Mouse (Mus musculus): ENCODE data around the gene Xrcc5. TPM values are rescaled to one million over a fixed set of nuclear protein-coding genes. Genes with fewer than 3 reads are reported as not detected.

The Xrcc5 gene
- polyA plus RNA-seq, 1 experiment from 2014 or later, result 23.4 TPM

DNA sequence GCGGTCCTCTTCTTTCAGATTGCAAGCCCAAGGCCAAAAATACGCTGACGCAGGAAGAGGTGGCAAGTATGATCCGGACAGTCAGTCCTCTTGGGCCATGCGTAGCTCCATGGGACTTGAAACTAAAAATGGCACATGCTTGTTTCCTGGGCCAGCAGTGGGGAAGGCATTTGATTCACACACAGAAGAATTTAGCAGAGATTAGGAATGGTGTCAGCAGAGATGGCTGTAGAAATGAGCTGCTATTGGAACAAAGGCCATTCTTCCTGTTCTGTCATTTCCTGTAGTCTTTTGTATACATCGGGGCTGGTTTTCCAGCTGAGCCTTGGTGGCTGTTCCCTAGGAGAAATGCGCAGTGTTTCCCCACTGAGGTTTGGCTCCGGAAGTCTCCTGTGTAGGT lies 57.4 kb downstream of the Xrcc5 start:
- H3K27ac ChIP-seq (ENCODE audit: low read length), result peak overlapping the region; percentile 64
- ATAC-seq (replicated peaks; ENCODE audit: extremely low read depth, insufficient read depth, low FRiP score), result peak; percentile 65

DNA sequence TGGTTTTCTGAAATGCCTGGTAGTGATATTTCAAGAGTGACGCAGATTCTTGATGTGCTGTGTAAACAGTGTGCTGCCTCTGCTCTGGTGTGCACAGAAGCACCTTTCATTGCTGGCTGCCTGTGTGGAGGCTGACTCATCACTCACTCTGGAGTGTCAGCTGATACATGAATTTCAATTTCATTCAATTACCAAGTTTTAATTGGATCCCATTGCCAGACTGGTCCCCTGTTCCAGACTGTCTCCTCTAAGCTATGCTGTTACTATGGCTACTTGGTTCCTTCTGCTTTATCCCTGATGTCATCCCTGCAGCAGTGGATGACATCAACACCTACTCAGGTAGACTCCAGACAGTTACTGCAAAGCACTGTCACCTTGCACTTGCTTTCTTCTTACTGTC lies 65.3 kb downstream of the Xrcc5 start:
- ATAC-seq (replicated peaks; ENCODE audit: extremely low read depth, insufficient read depth, low FRiP score), result no peak
- Histone ChIP-seq H3K36me3 (ENCODE audit: control insufficient read depth, insufficient read depth) (peaks cover 6% of the 10 kb centered on the region), H3K9me3 (replicated peaks; ENCODE audit: control insufficient read depth, low read length) (no peaks in the 10 kb centered on the region), H3K4me2 (ENCODE audit: low read depth, low read length) (no peak overlapping the region), H3K27me3 (ENCODE audit: control insufficient read depth, insufficient read depth, low read length) (no peaks in the 10 kb centered on the region), H3K27ac (ENCODE audit: low read length) (no peak overlapping the region), H3K9ac (ENCODE audit: low read length) (no peak overlapping the region), H3K4me3 (ENCODE audit: low read length) (no peak overlapping the region), H3K4me1 (ENCODE audit: control insufficient read depth, insufficient read depth, low read length) (no peaks in the 10 kb centered on the region)
- 60% methylated on average over 1 of the region's 1 CpGs for WGBS

More for the DNA sequence above, 57.4 kb downstream of the Xrcc5 start:
- no peak overlapping the region for H3K4me3 ChIP-seq (ENCODE audit: low read length)
- H3K4me1 ChIP-seq (ENCODE audit: control insufficient read depth, insufficient read depth, low read length), result peaks cover 5% of the 10 kb centered on the region; the same call in 1 of the 2 replicates
- no peaks in the 10 kb centered on the region for H3K9me3 ChIP-seq (replicated peaks; ENCODE audit: control insufficient read depth, low read length)
- 49% methylated on average over 8 of the region's 8 CpGs for WGBS
- no peaks in the 10 kb centered on the region for H3K27me3 ChIP-seq (ENCODE audit: control insufficient read depth, insufficient read depth, low read length)
- H3K4me2 ChIP-seq (ENCODE audit: low read depth, low read length), result peak overlapping the region; percentile 21
- no peak overlapping the region for H3K9ac ChIP-seq (ENCODE audit: low read length)
- no peaks in the 10 kb centered on the region for H3K36me3 ChIP-seq (ENCODE audit: control insufficient read depth, insufficient read depth)

DNA sequence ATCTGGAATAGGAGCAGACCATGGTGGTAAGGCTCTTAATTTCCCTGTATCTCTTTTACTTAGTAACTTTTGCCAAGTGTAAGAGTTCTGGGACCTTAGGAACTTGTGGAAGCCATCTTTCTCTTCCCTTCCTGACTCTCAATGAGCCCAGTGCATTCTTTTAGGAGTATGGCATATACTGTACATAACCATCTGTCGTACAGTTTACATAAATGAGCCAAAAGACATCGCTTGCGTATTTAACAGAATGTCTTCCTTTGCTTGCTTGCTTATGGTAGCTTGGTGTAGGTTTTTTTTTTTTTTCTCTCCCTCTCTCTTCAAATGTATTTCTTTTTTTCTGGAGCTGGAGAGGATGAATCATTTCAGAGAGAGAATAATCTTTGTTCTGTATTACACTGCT lies 65.7 kb downstream of the Xrcc5 start:
- WGBS, result 89% methylated on average over 3 of the region's 3 CpGs
- no peaks in the 10 kb centered on the region for H3K4me1 ChIP-seq (ENCODE audit: control insufficient read depth, insufficient read depth, low read length)
- ATAC-seq (replicated peaks; ENCODE audit: extremely low read depth, insufficient read depth, low FRiP score), result no peak

DNA sequence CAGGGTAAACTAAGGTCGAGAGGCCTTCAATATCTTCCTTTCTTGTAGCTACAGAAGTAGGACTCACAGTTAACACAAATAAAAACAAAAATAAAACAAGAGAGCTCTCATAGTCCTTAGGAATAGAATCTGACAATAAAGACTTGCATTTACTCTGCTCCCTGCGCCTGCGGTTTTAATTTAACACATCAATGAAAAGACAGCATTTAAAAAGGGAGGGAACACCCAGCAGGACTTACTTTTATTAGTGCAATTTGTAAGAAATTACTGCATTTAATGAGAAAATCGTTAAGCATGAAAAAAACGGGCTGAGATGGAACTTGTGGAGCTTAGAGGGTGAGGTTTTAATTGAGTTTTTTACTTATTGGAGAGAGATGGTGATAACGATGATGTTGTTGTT lies 66.4 kb downstream of the Xrcc5 start:
- no peak overlapping the region for H3K4me3 ChIP-seq (ENCODE audit: low read length)
- ATAC-seq (replicated peaks; ENCODE audit: extremely low read depth, insufficient read depth, low FRiP score), result no peak
- 81% methylated on average over 6 of the region's 6 CpGs for WGBS
- H3K27me3 ChIP-seq (ENCODE audit: control insufficient read depth, insufficient read depth, low read length), result no peaks in the 10 kb centered on the region
- H3K9me3 ChIP-seq (replicated peaks; ENCODE audit: control insufficient read depth, low read length), result no peaks in the 10 kb centered on the region
- H3K4me2 ChIP-seq (ENCODE audit: low read depth, low read length), result no peak overlapping the region
- H3K4me1 ChIP-seq (ENCODE audit: control insufficient read depth, insufficient read depth, low read length), result no peaks in the 10 kb centered on the region
- H3K27ac ChIP-seq (ENCODE audit: low read length), result no peak overlapping the region
- H3K9ac ChIP-seq (ENCODE audit: low read length), result no peak overlapping the region
- H3K36me3 ChIP-seq (ENCODE audit: control insufficient read depth, insufficient read depth), result peaks cover 6% of the 10 kb centered on the region

More for the DNA sequence above, 65.7 kb downstream of the Xrcc5 start:
- Histone ChIP-seq H3K4me3 (ENCODE audit: low read length) (no peak overlapping the region), H3K9ac (ENCODE audit: low read length) (no peak overlapping the region), H3K27ac (ENCODE audit: low read length) (no peak overlapping the region), H3K9me3 (replicated peaks; ENCODE audit: control insufficient read depth, low read length) (no peaks in the 10 kb centered on the region), H3K4me2 (ENCODE audit: low read depth, low read length) (no peak overlapping the region), H3K27me3 (ENCODE audit: control insufficient read depth, insufficient read depth, low read length) (no peaks in the 10 kb centered on the region), H3K36me3 (ENCODE audit: control insufficient read depth, insufficient read depth) (peaks cover 6% of the 10 kb centered on the region)

DNA sequence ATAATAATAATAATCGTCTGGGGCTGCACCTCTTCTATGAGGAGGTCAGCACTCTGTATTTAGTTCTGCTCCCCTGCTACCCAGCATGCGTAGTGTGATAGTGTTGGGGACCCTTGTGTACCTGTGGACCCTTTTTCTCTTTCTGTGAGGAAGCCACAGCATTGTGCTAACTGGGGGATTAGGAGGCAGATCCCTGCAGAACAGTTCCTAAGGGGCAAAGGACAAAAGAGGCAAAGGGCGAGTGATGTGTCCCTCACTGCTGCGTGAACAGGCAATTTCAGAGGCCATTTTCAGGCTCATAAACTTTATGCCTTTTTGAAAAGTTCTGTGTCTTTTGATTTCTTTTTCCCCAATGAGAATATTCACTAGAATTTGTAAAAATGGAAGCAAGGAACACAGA lies 66.8 kb downstream of the Xrcc5 start:
- no peak overlapping the region for H3K4me3 ChIP-seq (ENCODE audit: low read length)
- H3K9ac ChIP-seq (ENCODE audit: low read length), result no peak overlapping the region
- H3K4me2 ChIP-seq (ENCODE audit: low read depth, low read length), result no peak overlapping the region
- peaks cover 6% of the 10 kb centered on the region for H3K36me3 ChIP-seq (ENCODE audit: control insufficient read depth, insufficient read depth)
- H3K9me3 ChIP-seq (replicated peaks; ENCODE audit: control insufficient read depth, low read length), result no peaks in the 10 kb centered on the region
- no peaks in the 10 kb centered on the region for H3K27me3 ChIP-seq (ENCODE audit: control insufficient read depth, insufficient read depth, low read length)
- no peaks in the 10 kb centered on the region for H3K4me1 ChIP-seq (ENCODE audit: control insufficient read depth, insufficient read depth, low read length)
- 83% methylated on average over 4 of the region's 4 CpGs for WGBS
- no peak for ATAC-seq (replicated peaks; ENCODE audit: extremely low read depth, insufficient read depth, low FRiP score)
- no peak overlapping the region for H3K27ac ChIP-seq (ENCODE audit: low read length)

DNA sequence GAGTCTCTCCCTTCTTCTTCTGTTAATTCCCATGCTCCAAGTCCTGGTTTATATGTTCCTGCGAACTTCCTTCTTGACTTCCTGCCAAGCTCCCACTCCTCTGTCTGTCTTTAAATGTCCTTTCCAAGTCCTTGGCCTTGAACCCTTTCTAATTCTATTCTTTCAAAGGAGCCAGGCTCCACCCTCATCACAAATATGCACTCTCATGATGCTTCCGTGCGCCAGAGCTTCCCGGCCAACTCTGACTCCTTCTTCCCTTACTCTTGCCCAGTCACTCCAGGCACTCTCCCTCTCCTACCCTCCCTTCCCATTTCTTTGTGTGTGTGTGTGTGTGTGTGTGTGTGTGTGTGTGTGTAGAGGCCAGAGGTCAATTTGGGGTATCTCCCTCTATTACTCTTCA lies 70.9 kb downstream of the Xrcc5 start:
- no peak overlapping the region for H3K9ac ChIP-seq (ENCODE audit: low read length)
- no peak overlapping the region for H3K4me2 ChIP-seq (ENCODE audit: low read depth, low read length)
- no peak overlapping the region for H3K27ac ChIP-seq (ENCODE audit: low read length)
- H3K4me1 ChIP-seq (ENCODE audit: control insufficient read depth, insufficient read depth, low read length), result no peaks in the 10 kb centered on the region
- H3K4me3 ChIP-seq (ENCODE audit: low read length), result no peak overlapping the region
- H3K27me3 ChIP-seq (ENCODE audit: control insufficient read depth, insufficient read depth, low read length), result no peaks in the 10 kb centered on the region
- WGBS, result 70% methylated on average over 4 of the region's 4 CpGs
- no peak for ATAC-seq (replicated peaks; ENCODE audit: extremely low read depth, insufficient read depth, low FRiP score)
- H3K36me3 ChIP-seq (ENCODE audit: control insufficient read depth, insufficient read depth), result no peaks in the 10 kb centered on the region
- no peaks in the 10 kb centered on the region for H3K9me3 ChIP-seq (replicated peaks; ENCODE audit: control insufficient read depth, low read length)

DNA sequence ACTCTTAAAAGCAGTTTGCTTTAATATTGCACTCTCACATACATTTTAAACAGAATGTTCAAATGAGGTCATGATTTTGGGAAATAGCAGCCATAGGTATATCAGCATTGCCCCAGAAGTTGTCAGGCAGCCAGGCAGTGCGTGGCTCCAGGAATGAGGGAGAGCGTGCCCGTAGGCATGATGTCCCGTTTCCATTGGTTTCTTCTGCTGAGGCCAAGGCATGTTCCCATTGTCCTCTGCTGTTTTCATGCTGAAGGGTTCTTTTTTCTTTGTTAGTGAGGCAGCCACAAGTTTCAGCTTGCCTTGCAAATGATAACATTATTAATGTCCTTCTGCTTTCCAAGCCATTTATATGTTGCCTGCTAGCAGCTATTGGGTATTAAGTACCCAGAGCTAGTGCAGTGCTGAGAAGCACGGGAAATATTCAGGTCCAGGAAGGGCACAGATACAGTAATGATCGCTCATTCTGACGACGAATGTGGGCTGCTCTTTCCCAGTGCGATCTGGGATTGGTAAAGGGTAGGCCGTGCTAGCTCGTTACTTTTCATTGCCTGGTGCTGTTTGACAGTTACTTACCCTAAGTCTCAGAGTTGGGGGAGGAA lies 72.6 kb downstream of the Xrcc5 start:
- WGBS, result 89% methylated on average over 11 of the region's 11 CpGs
- no peak overlapping the region for H3K4me3 ChIP-seq (ENCODE audit: low read length)
- no peaks in the 10 kb centered on the region for H3K27me3 ChIP-seq (ENCODE audit: control insufficient read depth, insufficient read depth, low read length)
- H3K9ac ChIP-seq (ENCODE audit: low read length), result no peak overlapping the region
- H3K4me1 ChIP-seq (ENCODE audit: control insufficient read depth, insufficient read depth, low read length), result no peaks in the 10 kb centered on the region
- H3K27ac ChIP-seq (ENCODE audit: low read length), result no peak overlapping the region
- no peaks in the 10 kb centered on the region for H3K9me3 ChIP-seq (replicated peaks; ENCODE audit: control insufficient read depth, low read length)
- H3K4me2 ChIP-seq (ENCODE audit: low read depth, low read length), result no peak overlapping the region
- H3K36me3 ChIP-seq (ENCODE audit: control insufficient read depth, insufficient read depth), result 0 out of 2 replicates have a peak, but pooled peaks cover 2% of the 10 kb centered on the region
- no peak for ATAC-seq (replicated peaks; ENCODE audit: extremely low read depth, insufficient read depth, low FRiP score)

DNA sequence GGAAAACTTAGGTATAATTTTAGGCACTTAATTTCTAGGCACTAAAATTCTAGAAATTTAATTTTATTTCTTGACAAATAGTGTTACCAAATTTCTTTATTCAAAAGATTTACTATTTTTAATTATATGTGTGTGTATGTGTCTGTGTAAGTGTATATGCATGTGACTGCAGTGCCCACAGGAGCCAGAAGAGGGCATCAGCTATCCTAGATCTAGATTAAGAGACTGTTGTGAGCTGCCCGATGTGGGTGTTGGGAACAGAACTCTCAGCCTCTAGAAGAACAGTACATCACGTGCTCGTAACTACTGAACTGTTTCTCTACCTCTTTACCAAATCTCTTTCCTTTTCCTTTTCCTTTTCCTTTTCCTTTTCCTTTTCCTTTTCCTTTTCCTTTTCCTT lies 73.3 kb downstream of the Xrcc5 start:
- 0 out of 2 replicates have a peak, but pooled peaks cover 2% of the 10 kb centered on the region for H3K36me3 ChIP-seq (ENCODE audit: control insufficient read depth, insufficient read depth)
- H3K27me3 ChIP-seq (ENCODE audit: control insufficient read depth, insufficient read depth, low read length), result no peaks in the 10 kb centered on the region
- no peak overlapping the region for H3K27ac ChIP-seq (ENCODE audit: low read length)
- ATAC-seq (replicated peaks; ENCODE audit: extremely low read depth, insufficient read depth, low FRiP score), result no peak
- WGBS, result 100% methylated on average over 3 of the region's 3 CpGs
- no peak overlapping the region for H3K4me2 ChIP-seq (ENCODE audit: low read depth, low read length)
- no peaks in the 10 kb centered on the region for H3K4me1 ChIP-seq (ENCODE audit: control insufficient read depth, insufficient read depth, low read length)
- no peak overlapping the region for H3K4me3 ChIP-seq (ENCODE audit: low read length)
- H3K9me3 ChIP-seq (replicated peaks; ENCODE audit: control insufficient read depth, low read length), result no peaks in the 10 kb centered on the region
- no peak overlapping the region for H3K9ac ChIP-seq (ENCODE audit: low read length)

DNA sequence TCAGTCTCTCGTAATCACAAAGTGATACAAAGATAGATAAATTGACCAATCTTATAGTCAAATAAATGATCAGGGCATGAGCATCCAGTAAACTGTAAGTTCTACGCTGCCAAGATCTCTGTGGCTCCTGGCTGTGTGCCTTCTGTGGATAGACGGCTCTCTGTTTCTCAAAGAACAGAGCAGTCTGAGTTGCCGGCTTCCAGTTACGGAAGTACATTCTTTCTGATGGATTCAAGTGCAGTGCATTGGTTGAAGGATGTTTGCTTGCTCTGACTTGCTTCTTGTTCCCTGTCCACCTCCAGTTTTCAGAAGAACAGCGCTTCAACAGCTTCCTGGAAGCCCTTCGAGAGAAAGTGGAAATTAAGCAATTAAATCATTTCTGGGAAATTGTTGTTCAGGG lies 75.8 kb downstream of the Xrcc5 start:
- H3K4me2 ChIP-seq (ENCODE audit: low read depth, low read length), result no peak overlapping the region
- H3K36me3 ChIP-seq (ENCODE audit: control insufficient read depth, insufficient read depth), result 0 out of 2 replicates have a peak, but pooled peaks cover 2% of the 10 kb centered on the region
- WGBS, result 79% methylated on average over 7 of the region's 7 CpGs
- no peak overlapping the region for H3K4me3 ChIP-seq (ENCODE audit: low read length)
- H3K27me3 ChIP-seq (ENCODE audit: control insufficient read depth, insufficient read depth, low read length), result no peaks in the 10 kb centered on the region
- no peaks in the 10 kb centered on the region for H3K4me1 ChIP-seq (ENCODE audit: control insufficient read depth, insufficient read depth, low read length)
- H3K27ac ChIP-seq (ENCODE audit: low read length), result no peak overlapping the region
- no peak for ATAC-seq (replicated peaks; ENCODE audit: extremely low read depth, insufficient read depth, low FRiP score)
- H3K9me3 ChIP-seq (replicated peaks; ENCODE audit: control insufficient read depth, low read length), result no peaks in the 10 kb centered on the region
- H3K9ac ChIP-seq (ENCODE audit: low read length), result no peak overlapping the region

Data from heart, embryonic 16.5 days (tissue).